In genomic region chr13:111788882-111789281, GRCm38 (mm10) we compare ENCODE assay signal across 8 mouse cellular contexts. TPM values are rescaled to one million over a fixed set of nuclear protein-coding genes. Genes with fewer than 3 reads are reported as not detected.
A peak's percentile ranks its signal among the peaks of the same experiment; 100 is the strongest.
DNase-seq lines count a peak whose midpoint lies in the region; ATAC-seq and TF ChIP-seq lines count a peak whose summit lies in the region.

No protein-coding gene starts in this region.

- no peak for TF ChIP-seq CTCF in intestine, postnatal 0 days (IDR thresholded peaks at IDR 0.05; ENCODE audit: low read depth)
- no peak for TF ChIP-seq CTCF in olfactory bulb, adult 2 months (IDR thresholded peaks at IDR 0.05; ENCODE audit: insufficient read depth, low read depth, low read length)

- DNase-seq in heart, embryonic 10.5 days (ENCODE audit: low spot score), result no peak
- DNase-seq in heart, adult 9 months (ENCODE audit: low spot score in 2 of 2), result no peak
- DNase-seq in frontal cortex, postnatal 14 days (ENCODE audit: low spot score in 2 of 2), result no peak
- DNase-seq in adrenal gland, adult (ENCODE audit: inconsistent age in 2 of 2, low spot score in 1 of 2), result no peak

- H3K4me2 ChIP-seq in intestine, postnatal 0 days (replicated peaks; ENCODE audit: low read depth), result peak overlapping the region; percentile 45

- ATAC-seq in megakaryocyte, adult 5-6 weeks (ENCODE audit: poor library complexity, severe bottlenecking), result no peak
- ATAC-seq in intestine, postnatal 0 days, result no peak

- no peaks in the 10 kb centered on the region for H3K27me3 ChIP-seq in heart, embryonic 10.5 days (ENCODE audit: insufficient read depth, poor library complexity, severe bottlenecking)
- peaks cover 17% of the 10 kb centered on the region for H3K27me3 ChIP-seq in megakaryocyte, embryonic 14.5 days (replicated peaks)
- no peaks in the 10 kb centered on the region for H3K27me3 ChIP-seq in intestine, postnatal 0 days (replicated peaks; ENCODE audit: control insufficient read depth, insufficient read depth, low read length)

- WGBS in heart, embryonic 10.5 days, result 57% methylated on average over 9 of the region's 9 CpGs
- WGBS in intestine, postnatal 0 days, result 59% methylated on average over 9 of the region's 9 CpGs
- 40% methylated on average over 9 of the region's 9 CpGs for WGBS in olfactory bulb, adult 2 months

- H3K4me3 ChIP-seq in heart, embryonic 10.5 days, result peak overlapping the region; percentile 39
- H3K4me3 ChIP-seq in megakaryocyte, embryonic 14.5 days (replicated peaks), result peak overlapping the region; percentile 5
- 0 out of 2 replicates have a peak overlapping the region, but pooled peaks have one; percentile 4 for H3K4me3 ChIP-seq in intestine, postnatal 0 days (ENCODE audit: low read depth, low read length)
- no peak overlapping the region for H3K4me3 ChIP-seq in olfactory bulb, adult 2 months (ENCODE audit: insufficient read depth, low read depth, low read length)

- 0 out of 2 replicates have a peak overlapping the region, but pooled peaks have one; percentile 17 for H3K9ac ChIP-seq in intestine, postnatal 0 days (ENCODE audit: low read depth, low read length)

- peaks cover 73% of the 10 kb centered on the region for H3K4me1 ChIP-seq in heart, embryonic 10.5 days
- H3K4me1 ChIP-seq in megakaryocyte, embryonic 14.5 days, result peaks cover 40% of the 10 kb centered on the region
- H3K4me1 ChIP-seq in intestine, postnatal 0 days (replicated peaks; ENCODE audit: control insufficient read depth, insufficient read depth, low read length), result peaks cover 21% of the 10 kb centered on the region
- H3K4me1 ChIP-seq in olfactory bulb, adult 2 months (ENCODE audit: control insufficient read depth, insufficient read depth, low read length), result peaks cover 59% of the 10 kb centered on the region

- no peak for TF ChIP-seq POLR2A in olfactory bulb, adult 2 months (IDR thresholded peaks at IDR 0.05; ENCODE audit: insufficient read depth, low read depth, low read length)

- peak overlapping the region; percentile 56 for H3K27ac ChIP-seq in heart, embryonic 10.5 days
- H3K27ac ChIP-seq in intestine, postnatal 0 days (ENCODE audit: low read depth, low read length), result no peak overlapping the region
- peak overlapping the region; percentile 74 for H3K27ac ChIP-seq in olfactory bulb, adult 2 months (ENCODE audit: insufficient read depth, low read depth, low read length)

- no peaks in the 10 kb centered on the region for H3K9me3 ChIP-seq in heart, embryonic 10.5 days
- no peaks in the 10 kb centered on the region for H3K9me3 ChIP-seq in megakaryocyte, embryonic 14.5 days
- H3K9me3 ChIP-seq in intestine, postnatal 0 days (ENCODE audit: control insufficient read depth), result no peaks in the 10 kb centered on the region

- 0 out of 2 replicates have a peak, but pooled peaks cover 2% of the 10 kb centered on the region for H3K36me3 ChIP-seq in heart, embryonic 10.5 days
- H3K36me3 ChIP-seq in megakaryocyte, embryonic 14.5 days (replicated peaks; ENCODE audit: low read length), result no peaks in the 10 kb centered on the region
- no peaks in the 10 kb centered on the region for H3K36me3 ChIP-seq in intestine, postnatal 0 days (ENCODE audit: control insufficient read depth, insufficient read depth)

RNA-seq across cellular contexts. Expression of gene Map3k1, which starts 19.9 kb away (rescaled TPM):
- 13.8 and 16.6 TPM in 2 replicates for polyA plus RNA-seq in heart, embryonic 10.5 days (2016; fragmentation: Nextera tagmentation; extraction: Ambion mirVana)
- polyA plus RNA-seq in megakaryocyte, embryonic 14.5 days (2012; ENCODE audit: insufficient read depth, low replicate concordance), result 5.7 TPM in 1 of 2 replicates, not detected in the other
- total RNA-seq in megakaryocyte, adult 5-6 weeks (2015), result 61.5 and 62.2 TPM in 2 replicates
- total RNA-seq in megakaryocyte, adult 5-6 weeks (2017), result 74.4 and 92.6 TPM in 2 replicates
- polyA plus RNA-seq in intestine, postnatal 0 days (2015; fragmentation: Nextera tagmentation; extraction: Ambion mirVana), result 11.8 and 14.6 TPM in 2 replicates
- 135 TPM in 1 of 2 replicates, not detected in the other for polyA plus RNA-seq in olfactory bulb, adult 2 months (2012; ENCODE audit: insufficient read depth, insufficient read length, low replicate concordance, missing spikeins)
